Mouse (Mus musculus) CH12.LX (cell line): ENCODE data around the gene Notum.

ENCODE experiments used
- CHD2 ChIP-seq: IDR thresholded peaks from 2 replicates; pipeline ENCODE4 v1.6.1; 2011; ENCODE audit warnings: low read length, improper control_type of control experiment
- CTCF ChIP-seq, 2 experiments: IDR thresholded peaks in 1 of 2; conservative IDR thresholded peaks in 1 of 2; 2 replicates each; pipeline ENCODE4 v1.5.1; 2011 to 2012; ENCODE audit warnings: low read depth in 2 of 2, low read length in 2 of 2, improper control_type of control experiment in 1 of 2, inconsistent platforms in 1 of 2, mild to moderate bottlenecking in 1 of 2, moderate library complexity in 1 of 2
- E2F4 ChIP-seq: IDR thresholded peaks from 2 replicates; pipeline ENCODE4 v1.6.1; 2011; ENCODE audit warnings: low read depth, low read length, improper control_type of control experiment; ENCODE audit not compliant: insufficient replicate concordance
- EP300 ChIP-seq: IDR thresholded peaks from 2 replicates; pipeline ENCODE4 v1.6.1; 2011; ENCODE audit warnings: low read length, improper control_type of control experiment
- GABPA ChIP-seq: IDR thresholded peaks from 2 replicates; pipeline ENCODE4 v1.6.1; 2012; ENCODE audit warnings: low read depth, low read length, improper control_type of control experiment, inconsistent platforms; ENCODE audit not compliant: insufficient replicate concordance
- MAX ChIP-seq: IDR thresholded peaks from 2 replicates; pipeline ENCODE4 v1.6.1; 2011; ENCODE audit warnings: low read length, improper control_type of control experiment
- MAZ ChIP-seq: IDR thresholded peaks from 2 replicates; pipeline ENCODE4 v1.6.1; 2012; ENCODE audit warnings: low read depth, mild to moderate bottlenecking, inconsistent platforms, low read length, improper control_type of control experiment, moderate library complexity
- MEF2A ChIP-seq: IDR thresholded peaks from 2 replicates; pipeline ENCODE4 v1.6.1; 2014; ENCODE audit warnings: low read depth, mild to moderate bottlenecking, inconsistent platforms, low read length, improper control_type of control experiment, borderline replicate concordance
- POLR2AphosphoS2 ChIP-seq: IDR thresholded peaks from 2 replicates; pipeline ENCODE4 v1.6.1; 2011; ENCODE audit warnings: low read depth, low read length, improper control_type of control experiment
- USF2 ChIP-seq: conservative IDR thresholded peaks from 2 replicates; pipeline ENCODE4 v1.6.1; 2011; ENCODE audit warnings: low read depth, low read length, improper control_type of control experiment

DNA sequence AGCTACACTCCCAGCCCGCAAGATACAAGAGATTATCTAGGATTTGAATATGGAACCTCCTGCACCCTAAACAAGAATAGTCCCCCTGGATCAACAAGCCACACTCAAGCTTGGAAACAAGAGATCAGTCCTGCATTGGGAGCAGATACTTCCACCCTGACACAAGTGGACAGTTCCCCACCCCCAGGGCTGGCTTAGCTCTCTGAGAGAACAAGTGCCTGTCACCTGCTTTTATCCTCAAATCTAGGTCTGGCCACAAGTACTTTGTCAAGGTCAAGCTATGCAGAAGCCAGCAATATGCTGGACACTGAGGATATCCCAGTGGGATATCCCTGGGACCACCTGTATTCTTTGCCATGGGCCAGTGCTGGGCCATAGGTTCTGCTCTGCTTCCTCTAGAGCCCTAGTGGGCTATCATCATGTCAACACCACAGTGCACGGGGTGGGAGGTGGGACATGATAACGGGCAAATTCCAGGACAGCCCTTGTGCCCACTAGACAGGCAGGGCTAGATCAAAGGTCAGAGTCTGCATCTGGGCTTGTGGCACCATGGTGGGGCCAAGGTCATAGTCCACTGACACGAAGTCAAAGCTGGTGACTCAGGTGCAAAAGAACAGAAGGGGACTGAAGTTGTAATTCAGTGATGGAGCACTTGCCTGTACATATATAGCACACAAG, 44.2 kb downstream of the Notum start:
- no peak for TF ChIP-seq MAZ
- TF ChIP-seq MAX = no peak
- TF ChIP-seq MEF2A = no peak
- TF ChIP-seq CTCF (conservative IDR thresholded peaks at IDR 0.05 in 1 of 2, IDR thresholded peaks at IDR 0.05 in 1 of 2; ENCODE audit: low read depth in 2 of 2, low read length in 2 of 2) = no peak
- TF ChIP-seq USF2 = no peak
- TF ChIP-seq POLR2AphosphoS2 = no peak
- TF ChIP-seq GABPA = no peak
- no peak for TF ChIP-seq E2F4
- no peak for TF ChIP-seq CHD2
- no peak for TF ChIP-seq EP300
